Mouse (Mus musculus): ENCODE results near the gene Gm5460. TPM values are rescaled to one million over a fixed set of nuclear protein-coding genes. Genes with fewer than 3 reads are reported as not detected.

Gene Gm5460
- total RNA-seq, 2 experiments from 2014 or later = not detected

GRCm38 (mm10) chr14:34075346-34075745 is 58.8 kb downstream of the Gm5460 start:
- DNase-seq = no peak

GRCm38 (mm10) chr14:34077222-34077621 is 60.7 kb downstream of the Gm5460 start:
- DNase-seq = no peak

DNA sequence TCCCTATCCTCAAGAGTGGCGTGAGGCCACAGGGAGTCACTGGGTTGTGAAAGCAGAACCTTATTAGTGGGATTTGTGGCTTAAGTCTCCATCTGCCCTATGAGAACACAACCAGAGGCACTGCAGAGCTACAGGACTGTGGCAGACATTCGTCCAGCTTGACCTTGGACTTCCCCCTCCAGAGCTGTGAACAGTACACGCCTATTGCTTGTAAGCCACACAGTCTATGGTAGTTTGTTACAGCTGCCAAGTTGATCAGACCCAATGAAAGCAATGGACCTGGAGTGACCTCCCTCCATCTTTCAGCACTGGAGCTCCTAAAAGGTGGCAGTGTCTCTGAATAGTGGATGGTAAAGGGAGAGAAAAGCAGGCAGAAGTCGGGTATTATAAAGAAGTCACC is 61.7 kb downstream of the Gm5460 start:
- DNase-seq = no peak

- DNase-seq = peak; percentile 77
Measured at GRCm38 (mm10) chr14:34080321-34080997, 63.9 kb downstream of the Gm5460 start.

GRCm38 (mm10) chr14:34085731-34086130 is 69.2 kb downstream of the Gm5460 start, which contains the start of gene Anxa8:
Gene Anxa8 (plus strand): TSS chr14:34085981.
- no peak for DNase-seq

DNA sequence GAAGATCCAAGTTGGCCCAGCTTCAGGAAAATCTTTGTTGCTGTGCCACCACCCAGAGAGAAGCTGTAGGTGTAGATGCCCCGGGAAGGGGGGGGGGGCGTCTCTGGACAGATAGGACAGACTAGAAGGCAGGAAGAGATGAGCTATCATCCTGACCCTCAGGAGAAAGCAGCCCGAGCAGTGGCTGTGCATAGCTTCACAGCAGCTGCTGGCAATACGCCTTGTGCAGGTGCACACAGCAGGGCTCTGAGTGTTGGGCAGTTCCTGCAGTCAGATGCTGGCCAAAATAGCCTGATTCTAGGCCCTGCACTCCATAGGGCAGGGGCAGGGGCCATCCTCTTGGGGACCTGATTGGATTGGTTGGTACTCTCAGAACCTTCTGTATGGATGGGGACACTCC is 70.2 kb downstream of the Gm5460 start:
- no peak for DNase-seq

DNA sequence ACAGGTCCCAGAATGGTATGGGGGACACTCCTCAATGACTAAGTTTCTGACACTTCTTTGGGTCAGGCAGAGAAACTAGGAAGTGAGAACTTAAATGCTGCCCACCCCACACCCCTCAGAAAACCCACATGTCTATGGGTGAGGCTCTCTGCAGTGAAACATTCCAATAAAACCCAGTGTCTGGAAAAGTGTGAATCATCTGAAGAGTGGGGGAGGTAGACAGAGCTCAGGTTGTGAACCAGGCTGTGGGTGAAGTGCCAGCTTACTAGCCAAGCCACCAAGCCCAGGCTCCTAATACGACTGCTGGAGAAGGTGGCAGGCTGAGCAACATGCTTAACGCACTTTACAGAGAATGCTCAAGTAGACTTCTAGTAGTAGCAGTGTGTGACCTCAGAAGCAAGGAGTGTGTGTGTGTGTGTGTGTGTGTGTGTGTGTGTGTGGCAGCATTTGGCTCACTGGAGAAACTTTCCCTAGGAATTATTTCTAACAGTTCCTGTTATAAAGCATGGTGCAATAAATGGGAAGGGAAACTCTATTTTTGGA is 71.4 kb downstream of the Gm5460 start:
- no peak for DNase-seq

- DNase-seq = no peak
Measured at GRCm38 (mm10) chr14:34089796-34090195, 73.2 kb downstream of the Gm5460 start.

- DNase-seq = no peak
Measured at GRCm38 (mm10) chr14:34091475-34091874, 74.9 kb downstream of the Gm5460 start.

DNA sequence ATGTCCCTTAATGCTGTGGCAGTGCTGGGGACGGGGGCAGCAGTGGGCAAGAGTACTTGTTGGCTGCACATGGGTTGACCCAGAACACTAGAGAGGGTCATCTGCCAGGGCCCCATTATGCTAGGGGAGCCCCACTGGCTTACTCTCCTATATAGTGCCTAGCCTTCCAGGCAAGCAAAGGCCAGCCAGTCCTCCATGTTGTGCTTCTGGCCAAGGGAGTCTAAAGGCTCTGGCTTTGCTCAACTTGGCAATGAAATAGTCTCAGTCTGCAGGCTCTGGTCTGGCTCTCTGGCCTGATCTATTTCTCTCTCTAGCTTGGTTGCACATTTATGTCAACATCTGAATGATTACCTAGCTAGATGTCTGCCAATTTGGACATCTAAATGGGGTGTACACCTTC is 76.3 kb downstream of the Gm5460 start:
- DNase-seq = no peak

DNA sequence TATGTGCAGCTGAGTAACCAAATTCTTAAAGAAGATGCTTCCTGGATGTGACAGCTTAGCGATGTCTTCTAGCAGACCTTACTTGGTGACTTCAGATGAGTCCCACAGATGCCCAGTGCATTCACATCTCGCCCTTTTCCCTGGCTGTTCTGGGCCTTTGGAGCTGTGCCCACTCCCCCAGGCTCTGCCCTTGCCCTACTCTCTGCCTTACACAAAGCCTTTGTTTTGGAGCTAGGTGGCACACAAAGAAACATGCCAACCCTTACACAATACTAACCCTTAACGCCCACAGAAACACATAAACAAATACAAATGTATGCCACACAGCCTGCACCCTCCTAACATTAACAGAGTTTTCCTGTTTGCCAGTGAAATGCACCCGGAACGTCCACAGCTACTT is 79.6 kb downstream of the Gm5460 start:
- no peak for DNase-seq

Other genes with a start within 250 kb of the Gm5460 start
- 1 to 10 TPM; 4.1 to 5.0 TPM for gene Gdf10, start 93.2 kb upstream of the Gm5460 start, total RNA-seq (2021)
- not detected for gene Gdf2, start 75.7 kb upstream of the Gm5460 start, total RNA-seq (2021)
- not detected for gene Rbp3, start 62.8 kb upstream of the Gm5460 start, total RNA-seq (2021)
- under 1 TPM in 1 of 2 experiments, not detected in 1; 0.09 TPM for gene Zfp488, start 38.0 kb upstream of the Gm5460 start, total RNA-seq (2021)
- not detected for gene Gm30083, start 1.6 kb upstream of the Gm5460 start, total RNA-seq (2021)
- gene Antxrl, start 35.9 kb downstream of the Gm5460 start, total RNA-seq (2021) = not detected
- 1 to 10 TPM in 1 of 2 experiments, under 1 TPM in 1; 0.28 to 1.3 TPM for gene Anxa8, start 69.2 kb downstream of the Gm5460 start, total RNA-seq (2021)
- gene A630023A22Rik, start 86.0 kb downstream of the Gm5460 start, total RNA-seq (2021) = not detected
- gene Npy4r, start 135.7 kb downstream of the Gm5460 start, total RNA-seq (2021) = under 1 TPM; 0.16 TPM
- under 1 TPM; 0.50 to 0.52 TPM for gene Gprin2, start 184.9 kb downstream of the Gm5460 start, total RNA-seq (2021)
- gene Syt15, start 202.8 kb downstream of the Gm5460 start, total RNA-seq (2021) = 1 to 10 TPM in 1 of 2 experiments, under 1 TPM in 1; 0.89 to 1.6 TPM